Mouse (Mus musculus): ENCODE results near the gene Stard3nl. TPM values are rescaled to one million over a fixed set of nuclear protein-coding genes. Genes with fewer than 3 reads are reported as not detected.

Stard3nl gene
- polyA plus RNA-seq, 1 experiment from 2014 or later: 116 TPM

GRCm38 (mm10) chr13:19415337-19415736, 19.7 kb upstream of the Stard3nl start:
- Histone ChIP-seq H3K36me3 (ENCODE audit: control insufficient read depth, insufficient read depth, low read length) (no peaks in the 10 kb centered on the region), H3K4me3 (ENCODE audit: low read depth, low read length) (no peak overlapping the region), H3K4me1 (ENCODE audit: control insufficient read depth, insufficient read depth, low read length) (no peaks in the 10 kb centered on the region), H3K9ac (replicated peaks; ENCODE audit: low read depth, low read length) (no peak overlapping the region), H3K9me3 (ENCODE audit: control insufficient read depth, low read depth, low read length) (no peaks in the 10 kb centered on the region), H3K27ac (ENCODE audit: low read length) (no peak overlapping the region), H3K4me2 (replicated peaks; ENCODE audit: low read depth, low read length) (no peak overlapping the region), H3K27me3 (ENCODE audit: control insufficient read depth, insufficient read depth, low read length) (no peaks in the 10 kb centered on the region)
- no peak for ATAC-seq (ENCODE audit: insufficient number of reproducible peaks, insufficient read depth, low FRiP score, low read depth)
- 96% methylated on average over 1 of the region's 1 CpGs for WGBS

DNA sequence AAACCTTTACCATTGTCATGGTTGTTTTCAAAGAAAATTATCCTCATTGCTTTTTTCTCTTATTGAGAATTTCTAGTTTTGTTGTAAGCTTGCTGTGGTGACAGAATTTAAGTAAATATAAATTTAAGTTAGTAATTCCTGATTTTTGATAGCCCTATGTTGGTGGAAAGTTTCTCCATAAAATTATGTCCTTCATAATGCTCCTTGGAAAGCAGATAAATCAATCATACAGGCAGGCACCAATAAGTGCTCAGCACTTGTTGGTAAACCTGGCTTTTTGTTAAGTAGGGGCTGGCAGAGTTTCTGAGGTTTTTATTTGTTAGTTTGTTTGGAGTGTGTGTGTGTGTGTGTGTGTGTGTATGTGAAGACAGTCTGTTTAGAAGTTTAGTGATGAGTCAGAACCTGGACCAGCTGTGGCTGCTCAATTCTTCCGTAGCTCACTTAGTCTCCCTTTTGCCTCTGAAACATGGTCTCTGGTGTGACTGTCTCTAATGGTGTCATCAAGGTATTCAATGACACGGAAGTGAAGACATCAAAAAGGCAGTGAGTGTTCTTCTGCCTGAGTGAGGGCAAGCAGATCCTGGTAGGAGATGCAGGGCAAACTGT, 16.8 kb upstream of the Stard3nl start:
- no peaks in the 10 kb centered on the region for H3K9me3 ChIP-seq (ENCODE audit: control insufficient read depth, low read depth, low read length)
- 77% methylated on average over 2 of the region's 2 CpGs for WGBS
- H3K4me1 ChIP-seq (ENCODE audit: control insufficient read depth, insufficient read depth, low read length): no peaks in the 10 kb centered on the region
- H3K27ac ChIP-seq (ENCODE audit: low read length): no peak overlapping the region
- no peak for ATAC-seq (ENCODE audit: insufficient number of reproducible peaks, insufficient read depth, low FRiP score, low read depth)
- no peak overlapping the region for H3K9ac ChIP-seq (replicated peaks; ENCODE audit: low read depth, low read length)
- H3K4me3 ChIP-seq (ENCODE audit: low read depth, low read length): no peak overlapping the region
- H3K4me2 ChIP-seq (replicated peaks; ENCODE audit: low read depth, low read length): no peak overlapping the region
- H3K36me3 ChIP-seq (ENCODE audit: control insufficient read depth, insufficient read depth, low read length): no peaks in the 10 kb centered on the region
- no peaks in the 10 kb centered on the region for H3K27me3 ChIP-seq (ENCODE audit: control insufficient read depth, insufficient read depth, low read length)

- 77% methylated on average over 5 of the region's 5 CpGs for WGBS
- no peak for ATAC-seq (ENCODE audit: insufficient number of reproducible peaks, insufficient read depth, low FRiP score, low read depth)
- H3K27ac ChIP-seq (ENCODE audit: low read length): no peak overlapping the region
- no peak overlapping the region for H3K4me2 ChIP-seq (replicated peaks; ENCODE audit: low read depth, low read length)
- no peak overlapping the region for H3K9ac ChIP-seq (replicated peaks; ENCODE audit: low read depth, low read length)
- H3K4me3 ChIP-seq (ENCODE audit: low read depth, low read length): no peak overlapping the region
- H3K9me3 ChIP-seq (ENCODE audit: control insufficient read depth, low read depth, low read length): no peaks in the 10 kb centered on the region
- no peaks in the 10 kb centered on the region for H3K36me3 ChIP-seq (ENCODE audit: control insufficient read depth, insufficient read depth, low read length)
- H3K4me1 ChIP-seq (ENCODE audit: control insufficient read depth, insufficient read depth, low read length): no peaks in the 10 kb centered on the region
- H3K27me3 ChIP-seq (ENCODE audit: control insufficient read depth, insufficient read depth, low read length): no peaks in the 10 kb centered on the region
Measured at GRCm38 (mm10) chr13:19411886-19412285, 16.3 kb upstream of the Stard3nl start.

- Histone ChIP-seq H3K4me1 (ENCODE audit: control insufficient read depth, insufficient read depth, low read length) (no peaks in the 10 kb centered on the region), H3K4me2 (replicated peaks; ENCODE audit: low read depth, low read length) (no peak overlapping the region), H3K27ac (ENCODE audit: low read length) (no peak overlapping the region), H3K4me3 (ENCODE audit: low read depth, low read length) (no peak overlapping the region), H3K9me3 (ENCODE audit: control insufficient read depth, low read depth, low read length) (no peaks in the 10 kb centered on the region), H3K36me3 (ENCODE audit: control insufficient read depth, insufficient read depth, low read length) (no peaks in the 10 kb centered on the region), H3K9ac (replicated peaks; ENCODE audit: low read depth, low read length) (no peak overlapping the region), H3K27me3 (ENCODE audit: control insufficient read depth, insufficient read depth, low read length) (no peaks in the 10 kb centered on the region)
- ATAC-seq (ENCODE audit: insufficient number of reproducible peaks, insufficient read depth, low FRiP score, low read depth): no peak
- 41% methylated on average over 4 of the region's 4 CpGs for WGBS
Measured at GRCm38 (mm10) chr13:19410694-19411093, 15.1 kb upstream of the Stard3nl start.

- no peaks in the 10 kb centered on the region for H3K4me1 ChIP-seq (ENCODE audit: control insufficient read depth, insufficient read depth, low read length)
- H3K36me3 ChIP-seq (ENCODE audit: control insufficient read depth, insufficient read depth, low read length): no peaks in the 10 kb centered on the region
- no peaks in the 10 kb centered on the region for H3K9me3 ChIP-seq (ENCODE audit: control insufficient read depth, low read depth, low read length)
- no peak for ATAC-seq (ENCODE audit: insufficient number of reproducible peaks, insufficient read depth, low FRiP score, low read depth)
- H3K9ac ChIP-seq (replicated peaks; ENCODE audit: low read depth, low read length): no peak overlapping the region
- H3K27ac ChIP-seq (ENCODE audit: low read length): no peak overlapping the region
- WGBS: 90% methylated on average over 2 of the region's 2 CpGs
- H3K4me3 ChIP-seq (ENCODE audit: low read depth, low read length): no peak overlapping the region
- H3K4me2 ChIP-seq (replicated peaks; ENCODE audit: low read depth, low read length): no peak overlapping the region
- no peaks in the 10 kb centered on the region for H3K27me3 ChIP-seq (ENCODE audit: control insufficient read depth, insufficient read depth, low read length)
Measured at GRCm38 (mm10) chr13:19407953-19408352, 12.4 kb upstream of the Stard3nl start.

- no peak overlapping the region for H3K27ac ChIP-seq (ENCODE audit: low read length)
- no peak overlapping the region for H3K9ac ChIP-seq (replicated peaks; ENCODE audit: low read depth, low read length)
- no peaks in the 10 kb centered on the region for H3K4me1 ChIP-seq (ENCODE audit: control insufficient read depth, insufficient read depth, low read length)
- H3K36me3 ChIP-seq (ENCODE audit: control insufficient read depth, insufficient read depth, low read length): no peaks in the 10 kb centered on the region
- no peaks in the 10 kb centered on the region for H3K27me3 ChIP-seq (ENCODE audit: control insufficient read depth, insufficient read depth, low read length)
- H3K4me2 ChIP-seq (replicated peaks; ENCODE audit: low read depth, low read length): no peak overlapping the region
- 66% methylated on average over 2 of the region's 2 CpGs for WGBS
- no peak overlapping the region for H3K4me3 ChIP-seq (ENCODE audit: low read depth, low read length)
- no peaks in the 10 kb centered on the region for H3K9me3 ChIP-seq (ENCODE audit: control insufficient read depth, low read depth, low read length)
- ATAC-seq (ENCODE audit: insufficient number of reproducible peaks, insufficient read depth, low FRiP score, low read depth): no peak
Measured at GRCm38 (mm10) chr13:19404623-19405022, 9.0 kb upstream of the Stard3nl start.

DNA sequence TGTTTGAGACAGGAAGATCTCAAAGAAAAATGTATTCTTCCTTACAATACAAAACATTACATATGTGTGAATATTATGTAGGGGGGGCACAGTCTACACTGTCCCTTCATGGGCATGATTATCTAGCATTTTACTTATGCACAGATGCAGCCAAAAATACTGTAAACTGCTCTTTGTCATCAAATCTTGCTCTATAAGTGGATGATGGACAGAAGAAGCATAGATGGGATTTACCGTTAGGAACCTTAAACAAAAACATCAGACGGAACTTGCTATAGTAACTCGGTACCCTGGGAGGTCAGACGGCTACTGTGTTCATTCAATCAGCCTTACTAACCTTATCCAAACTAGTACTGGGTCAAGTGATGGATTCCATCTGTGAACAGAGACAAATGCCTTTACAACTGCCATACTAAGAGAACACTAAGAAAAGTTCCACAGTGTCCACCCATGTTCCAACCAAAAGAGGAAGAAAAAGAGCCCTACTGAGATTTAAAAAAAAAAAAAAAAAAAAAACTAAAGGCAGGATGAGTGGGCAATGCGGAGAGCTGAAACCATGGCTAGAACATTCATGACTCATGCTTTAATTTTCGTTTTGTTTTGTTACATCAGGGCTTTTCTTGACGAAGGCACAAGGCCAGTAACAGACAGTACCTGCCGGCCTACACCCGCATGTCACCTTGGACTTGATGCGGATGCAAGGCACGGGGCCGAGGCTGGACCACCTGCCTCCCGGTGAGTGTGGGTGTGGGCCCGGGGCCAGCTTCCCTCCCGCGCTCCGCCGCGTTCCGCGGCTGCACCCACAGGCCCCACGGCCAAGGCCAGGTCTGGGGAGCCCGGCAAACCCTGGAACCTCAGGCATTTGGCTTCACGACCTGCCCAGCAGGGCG, 552 bp downstream of the Stard3nl start:
- Histone ChIP-seq H3K9ac (replicated peaks; ENCODE audit: low read depth, low read length) (peak overlapping the region; percentile 66), H3K27me3 (ENCODE audit: control insufficient read depth, insufficient read depth, low read length) (no peaks in the 10 kb centered on the region), H3K9me3 (ENCODE audit: control insufficient read depth, low read depth, low read length) (no peaks in the 10 kb centered on the region), H3K36me3 (ENCODE audit: control insufficient read depth, insufficient read depth, low read length) (no peaks in the 10 kb centered on the region), H3K4me2 (replicated peaks; ENCODE audit: low read depth, low read length) (peak overlapping the region; percentile 53), H3K27ac (ENCODE audit: low read length) (peak overlapping the region; percentile 73), H3K4me1 (ENCODE audit: control insufficient read depth, insufficient read depth, low read length) (peaks cover 14% of the 10 kb centered on the region; the same call in 1 of the 2 replicates), H3K4me3 (ENCODE audit: low read depth, low read length) (peak overlapping the region; percentile 66)
- WGBS: 1% methylated on average over 25 of the region's 25 CpGs
- peak; percentile 67 for ATAC-seq (ENCODE audit: insufficient number of reproducible peaks, insufficient read depth, low FRiP score, low read depth)

DNA sequence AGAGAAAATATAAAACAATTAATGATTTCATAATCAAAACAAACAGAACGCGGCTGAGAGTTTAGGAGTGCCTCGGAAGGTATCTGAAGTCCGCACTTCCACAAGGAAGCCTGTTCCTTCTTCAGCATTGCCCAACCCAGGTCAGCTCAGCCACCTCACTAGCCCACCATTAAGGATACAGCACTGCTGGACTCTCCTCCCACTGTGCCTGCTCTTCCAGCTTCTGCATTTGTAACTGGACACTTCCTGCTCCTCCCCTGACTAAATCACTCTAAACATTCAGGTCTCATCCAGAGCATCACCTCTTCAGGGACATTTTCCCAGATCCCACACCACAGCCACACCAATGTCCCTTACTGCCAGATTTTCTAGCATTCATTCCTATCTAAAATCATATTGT, 1.4 kb downstream of the Stard3nl start:
- no peak for ATAC-seq (ENCODE audit: insufficient number of reproducible peaks, insufficient read depth, low FRiP score, low read depth)
- no peak overlapping the region for H3K9ac ChIP-seq (replicated peaks; ENCODE audit: low read depth, low read length)

More for the DNA sequence above, 1.4 kb downstream of the Stard3nl start:
- no peaks in the 10 kb centered on the region for H3K9me3 ChIP-seq (ENCODE audit: control insufficient read depth, low read depth, low read length)
- H3K27me3 ChIP-seq (ENCODE audit: control insufficient read depth, insufficient read depth, low read length): no peaks in the 10 kb centered on the region
- 8% methylated on average over 4 of the region's 4 CpGs for WGBS
- no peak overlapping the region for H3K27ac ChIP-seq (ENCODE audit: low read length)
- H3K4me1 ChIP-seq (ENCODE audit: control insufficient read depth, insufficient read depth, low read length): peaks cover 14% of the 10 kb centered on the region; the same call in 1 of the 2 replicates
- H3K4me2 ChIP-seq (replicated peaks; ENCODE audit: low read depth, low read length): peak overlapping the region; percentile 53
- no peaks in the 10 kb centered on the region for H3K36me3 ChIP-seq (ENCODE audit: control insufficient read depth, insufficient read depth, low read length)
- H3K4me3 ChIP-seq (ENCODE audit: low read depth, low read length): peak overlapping the region; percentile 66; the same call in 1 of the 2 replicates
